Mouse (Mus musculus) liver, embryonic 14.5 days (tissue): ENCODE results near the gene Gfi1.

Experiments used
- CTCF ChIP-seq: IDR thresholded peaks from 2 replicates; pipeline ENCODE4 v1.5.1; 2016; ENCODE audit warnings: antibody characterized with exemption, low read depth, control low read depth
- EP300 ChIP-seq: IDR thresholded peaks from 2 replicates; pipeline ENCODE4 v1.6.1; 2016; ENCODE audit warnings: antibody characterized with exemption, low read depth

- TF ChIP-seq CTCF (no peak), EP300 (no peak)
These were observed 22.6 kb downstream of the Gfi1 start for GRCm38 (mm10) chr5:107703207-107703763.
